Mouse (Mus musculus) heart, postnatal 0 days (tissue): Measurements from ENCODE around the gene Tsks.
A peak's percentile ranks its signal among the peaks of the same experiment; 100 is the strongest.

Experiments
- CTCF ChIP-seq: IDR thresholded peaks from 2 replicates; pipeline ENCODE4 v1.5.1; 2016; ENCODE audit warnings: antibody characterized with exemption, control low read depth, low read depth
- EP300 ChIP-seq: IDR thresholded peaks from 2 replicates; pipeline ENCODE4 v1.6.1; 2016; ENCODE audit warnings: antibody characterized with exemption, low read depth

- 0 out of 2 replicates have a peak, but pooled peaks have one; percentile 5 for TF ChIP-seq CTCF
- no peak for TF ChIP-seq EP300
Observed at GRCm38 (mm10) chr7:44983944-44984832, 41.2 kb downstream of the Tsks start.
